Mouse (Mus musculus) monocyte, adult 5-6 weeks (primary cell): ENCODE data around the gene Ate1. TPM values are rescaled to one million over a fixed set of nuclear protein-coding genes. Genes with fewer than 3 reads are reported as not detected.
"Not testable (repeated sequence)": the region's sequence is repeated elsewhere in the genome, so short reads cannot be mapped to it uniquely, and the experiment has no call there.

Experiments
- ATAC-seq: fragments of 153-309, 156-312 bp; replicated peaks from 2 replicates; pipeline ENCODE4 v1.8.0; 2017; ENCODE audit warnings: mild to moderate bottlenecking; ENCODE audit not compliant: low TSS enrichment, insufficient number of reproducible peaks, severe bottlenecking, poor library complexity, low FRiP score
- total RNA-seq: library from RNA; stranded (forward); fragments of 200-1000, 200-491, 200-594 nt; gene quantifications from 3 replicates; pipeline ENCODE4 v1.2.3, GENCODE M21; 2017

Ate1 gene
- total RNA-seq, 1 experiment from 2014 or later: 54.3 TPM

DNA sequence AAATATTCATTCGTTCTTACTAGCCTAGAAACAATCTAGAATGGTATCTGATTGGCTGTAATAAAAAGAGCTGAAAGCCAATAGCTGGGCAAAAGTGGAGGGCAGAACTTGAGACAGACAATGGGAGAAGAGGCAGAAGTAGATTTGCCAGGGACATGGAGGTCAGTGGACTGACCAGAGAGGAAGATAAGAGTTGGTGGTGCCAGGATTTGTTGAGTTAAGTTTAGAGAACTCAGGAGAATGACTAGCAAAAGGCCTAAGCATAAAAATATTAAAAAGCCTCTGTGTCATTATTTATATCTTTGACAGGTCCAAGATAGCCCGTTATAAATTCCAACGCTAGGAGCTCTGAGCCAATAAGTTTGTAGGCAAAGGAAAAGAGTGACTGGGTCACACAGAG, 65.9 kb downstream of the Ate1 start:
- no peak for ATAC-seq

DNA sequence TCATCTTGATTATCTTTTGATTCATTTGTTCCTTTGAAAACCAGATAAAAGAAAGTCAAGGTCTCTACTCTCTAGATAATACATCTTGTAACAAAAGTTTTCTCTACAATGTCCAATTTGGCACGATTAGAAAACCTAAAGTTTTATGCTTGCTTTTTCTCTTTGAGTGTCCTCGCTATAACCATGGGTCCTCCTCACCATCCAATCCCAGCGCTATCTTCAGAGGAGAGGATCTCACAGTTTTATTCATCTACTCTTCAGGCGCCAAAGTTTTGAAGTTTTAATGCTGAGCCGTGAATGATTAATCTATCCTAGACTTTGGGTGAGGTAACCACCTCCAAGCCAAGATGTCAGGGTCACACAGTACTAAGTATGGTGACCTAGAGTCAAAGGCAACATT, 84.4 kb downstream of the Ate1 start:
- no peak for ATAC-seq

DNA sequence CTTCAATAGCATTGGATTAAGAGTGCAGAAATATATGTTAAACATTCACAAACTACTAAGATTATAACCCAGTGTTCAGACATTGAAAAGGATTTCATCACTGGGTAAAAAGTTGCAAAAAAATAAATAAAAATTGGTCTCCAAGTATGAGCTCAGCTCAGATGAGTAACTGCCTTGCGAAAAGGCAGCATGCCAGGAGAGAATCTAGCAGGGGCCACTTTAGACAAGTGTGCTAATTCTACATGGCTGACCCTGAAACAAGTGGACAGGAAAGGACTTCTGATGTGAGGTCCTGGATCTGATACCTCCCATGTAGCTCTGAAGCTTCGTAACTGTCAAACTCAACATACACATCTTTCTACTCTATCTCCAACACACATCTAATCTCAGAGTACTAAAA, 88.0 kb downstream of the Ate1 start:
- ATAC-seq: no peak

DNA sequence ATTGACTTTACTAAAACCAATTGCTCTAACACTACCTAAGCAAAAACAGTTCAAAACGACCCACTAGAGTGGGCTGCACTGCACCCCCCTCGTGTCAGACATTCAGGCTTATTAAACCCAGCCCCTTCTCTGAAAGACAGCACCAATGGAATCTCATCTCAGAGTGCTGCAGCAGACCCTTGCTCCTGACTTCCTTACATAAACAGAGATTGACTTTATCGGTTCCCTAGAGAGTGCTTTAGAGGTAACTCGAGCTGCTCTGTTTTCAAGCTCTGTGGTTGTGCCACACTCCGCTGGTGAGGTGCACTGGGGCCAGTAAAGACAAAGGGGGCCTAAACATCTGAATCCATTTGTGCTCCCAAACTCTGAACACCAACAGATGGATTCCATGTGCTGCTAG, 93.6 kb downstream of the Ate1 start:
- ATAC-seq: no peak

DNA sequence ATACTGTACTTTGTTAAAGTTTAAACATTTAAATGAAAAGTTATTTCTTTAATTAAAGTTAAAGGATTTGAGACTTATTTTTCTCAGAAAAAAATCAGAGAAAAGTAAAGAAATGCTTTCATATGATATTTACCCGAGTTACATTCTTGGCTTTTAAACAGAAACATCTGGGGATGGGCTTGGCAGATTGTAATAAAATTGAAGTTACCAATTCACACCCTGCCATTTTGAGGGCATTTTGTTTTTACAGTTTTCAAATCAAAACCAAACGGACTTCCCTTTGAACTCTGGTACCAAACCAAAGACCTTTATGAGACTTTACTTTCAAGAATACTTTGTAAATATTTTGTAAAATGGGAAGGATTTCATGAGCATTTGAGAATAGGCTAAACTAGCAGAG, 94.2 kb downstream of the Ate1 start:
- no peak for ATAC-seq

DNA sequence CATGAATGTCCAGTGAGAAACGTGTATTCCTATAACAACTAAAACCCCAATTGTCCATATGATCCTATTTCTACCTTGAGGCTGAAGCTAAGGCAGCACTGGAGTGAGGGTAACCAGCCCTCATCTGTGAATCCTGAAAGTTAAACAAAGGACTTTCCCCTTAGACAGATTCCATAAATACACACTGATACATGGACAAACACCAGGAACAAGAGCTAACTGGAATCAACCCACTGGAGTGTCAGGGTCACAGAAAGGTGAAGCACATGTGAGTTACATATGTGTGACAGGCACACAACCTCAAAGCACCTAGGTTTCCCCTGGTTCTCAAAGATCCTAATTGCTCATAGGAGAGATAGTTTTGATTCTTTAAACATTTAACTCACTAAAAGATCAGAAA, 100.2 kb downstream of the Ate1 start:
- ATAC-seq: no peak

DNA sequence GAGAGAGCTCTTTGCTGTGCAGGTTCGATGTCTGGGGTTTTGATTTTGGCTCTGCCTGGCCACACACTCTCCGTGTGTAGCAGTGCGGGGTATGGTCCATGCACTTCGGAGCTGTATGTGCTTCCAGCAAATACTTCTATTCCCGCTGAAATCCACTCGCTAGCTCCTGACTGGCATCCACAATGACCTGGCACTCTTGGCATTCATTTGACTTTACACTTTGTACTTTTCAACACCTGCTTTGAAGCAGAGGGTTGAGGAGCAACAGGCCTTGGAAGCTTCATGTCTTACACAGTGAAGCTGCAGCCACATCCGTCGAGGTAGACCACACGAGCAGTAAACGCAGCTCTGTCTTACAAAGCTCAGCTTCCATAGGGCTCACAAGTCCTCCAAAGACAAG, 112.5 kb downstream of the Ate1 start:
- ATAC-seq: no peak

DNA sequence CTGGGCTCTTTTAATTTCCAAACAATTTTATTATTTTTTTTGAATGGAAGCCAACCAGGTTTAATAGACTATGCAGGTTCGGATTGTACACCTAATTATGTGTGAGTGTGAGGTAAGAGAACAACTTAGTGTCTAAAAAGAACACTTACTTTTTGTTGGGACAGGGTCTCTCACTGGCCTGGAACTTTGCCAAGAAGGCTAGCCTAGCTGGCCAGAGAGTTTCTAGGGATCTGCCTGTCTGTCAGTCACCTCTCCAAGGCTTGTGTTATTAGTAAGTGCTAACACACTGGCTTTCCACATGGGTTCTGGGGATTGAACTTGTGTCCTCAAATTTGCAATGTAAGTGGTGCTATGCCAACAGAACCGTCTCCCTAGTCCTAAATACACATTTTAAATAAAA, 116.8 kb downstream of the Ate1 start:
- no peak for ATAC-seq

DNA sequence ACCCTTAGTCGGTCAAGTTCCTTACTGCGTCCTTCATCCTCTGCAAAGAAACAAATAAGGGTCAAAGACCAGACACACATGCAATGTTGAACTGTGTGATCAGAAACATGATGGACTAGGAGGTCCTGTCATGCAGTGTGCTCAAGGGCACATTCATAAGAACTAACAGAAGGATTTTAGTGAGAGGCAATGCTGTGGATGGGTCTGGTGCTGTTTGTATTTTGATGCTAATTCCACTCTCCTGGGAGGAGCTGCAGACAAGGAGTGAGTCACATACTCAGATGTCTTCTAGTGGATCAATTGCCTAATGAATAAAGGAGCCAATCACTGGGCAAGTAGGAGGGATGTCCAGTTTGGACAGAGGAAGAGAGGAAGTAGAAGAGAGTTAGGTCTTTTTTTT, 125.5 kb downstream of the Ate1 start:
- ATAC-seq: no peak

DNA sequence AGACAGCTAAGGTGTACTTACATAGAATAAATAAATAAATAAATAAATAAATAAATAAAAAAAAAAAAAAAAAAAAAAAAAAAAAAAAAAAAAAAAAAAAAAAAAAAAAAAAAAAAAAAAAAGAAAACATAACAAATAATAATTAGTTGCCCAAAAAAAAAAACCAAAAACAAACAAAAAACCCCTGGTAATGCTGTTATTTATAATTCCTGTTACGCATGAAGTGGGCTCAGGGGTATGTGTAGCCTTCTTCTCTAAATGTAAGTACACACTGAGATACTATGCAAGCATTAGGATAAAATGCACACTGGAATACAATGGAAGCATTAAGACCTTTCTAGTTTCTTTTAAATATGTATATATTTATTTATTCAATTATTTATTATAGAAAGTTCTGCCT, 130.1 kb downstream of the Ate1 start:
- ATAC-seq: not testable (repeated sequence)

DNA sequence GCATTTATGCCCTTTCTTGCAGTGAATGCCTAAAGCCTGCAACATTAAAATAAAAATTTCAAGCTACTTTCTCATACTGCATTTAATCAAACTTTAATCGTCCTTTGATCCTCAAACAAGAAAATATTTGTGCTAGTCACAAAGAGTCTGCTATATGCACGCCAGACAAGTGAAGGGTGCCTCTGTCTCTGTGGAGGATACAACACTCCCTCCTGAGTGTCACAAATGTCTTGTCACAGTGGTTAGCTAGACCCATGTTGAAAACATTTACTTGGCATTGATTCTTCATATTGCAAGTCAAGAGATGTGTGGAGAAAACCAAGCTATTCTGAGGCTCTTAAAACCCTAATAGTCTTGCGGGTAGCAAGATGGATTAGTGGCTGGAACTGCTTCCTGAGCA, 133.9 kb downstream of the Ate1 start:
- no peak for ATAC-seq

DNA sequence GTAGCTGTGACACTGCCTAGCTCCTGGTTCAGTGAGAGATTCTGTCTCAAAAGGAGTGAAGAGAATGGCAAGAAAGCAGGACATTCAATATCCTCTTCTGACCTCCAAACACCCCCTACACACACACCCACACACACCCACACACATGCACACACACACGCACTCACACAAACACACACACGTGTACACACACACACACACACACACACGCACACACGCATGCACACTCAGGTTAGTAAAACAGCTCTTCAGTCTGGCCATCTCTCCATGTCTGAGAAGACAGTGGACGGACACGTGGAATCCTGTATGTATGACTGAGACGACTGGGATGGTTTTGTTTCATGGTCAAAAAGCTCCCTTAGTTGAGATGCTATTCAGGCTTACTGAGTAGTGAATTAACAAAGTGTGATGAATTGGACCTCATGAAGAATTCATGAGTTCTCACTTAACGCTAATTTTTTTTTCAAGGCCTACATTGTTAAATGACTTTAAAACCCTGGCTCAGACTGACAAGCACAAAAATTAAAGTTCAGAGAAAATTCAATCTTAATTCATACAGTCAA, 134.4 kb downstream of the Ate1 start:
- ATAC-seq: no peak

DNA sequence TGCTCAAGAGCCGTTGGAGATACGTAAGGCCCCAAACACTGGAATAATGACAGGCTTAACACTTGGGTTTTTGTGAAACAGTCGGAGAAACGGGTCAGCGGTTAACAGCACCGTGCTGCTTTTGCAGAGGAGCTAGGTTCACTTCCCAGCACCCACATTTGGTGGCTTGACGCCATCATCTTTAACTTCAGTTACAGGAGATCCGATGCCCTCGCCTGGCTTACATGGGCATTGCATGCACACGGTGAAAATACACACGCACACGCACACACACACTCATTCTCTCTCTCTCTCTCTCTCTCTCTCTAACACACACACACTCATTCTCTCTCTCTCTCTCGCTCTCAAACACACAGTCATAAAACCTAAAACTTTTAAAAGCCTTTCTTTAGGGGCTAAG, 138.0 kb downstream of the Ate1 start:
- ATAC-seq: no peak

DNA sequence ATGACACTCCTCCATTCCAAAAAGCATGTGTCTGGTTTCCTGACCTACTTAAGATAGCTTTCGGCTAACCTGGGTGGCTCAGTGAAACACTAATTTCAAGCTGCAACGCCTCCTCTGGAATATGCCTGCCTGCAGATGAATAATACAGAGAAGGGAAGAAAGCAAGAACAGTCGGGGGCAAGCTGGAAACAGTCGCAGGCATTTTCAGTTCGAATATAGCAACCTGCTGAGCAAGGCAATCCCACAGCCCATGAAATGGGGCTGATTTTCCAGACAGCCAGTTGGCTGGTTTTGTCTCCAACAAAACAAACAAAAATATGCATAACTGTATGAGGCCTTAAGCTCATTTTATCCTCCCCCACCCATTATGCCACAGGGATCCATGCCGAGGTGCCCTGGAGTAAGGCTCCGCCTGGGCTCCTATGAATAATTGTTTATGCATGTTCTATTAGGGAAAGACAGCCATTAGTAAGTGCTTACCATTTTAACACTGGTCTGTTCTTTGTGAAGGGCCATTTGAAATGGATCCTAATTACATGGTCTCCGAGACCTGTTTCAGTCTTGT, 138.7 kb downstream of the Ate1 start:
- no peak for ATAC-seq

DNA sequence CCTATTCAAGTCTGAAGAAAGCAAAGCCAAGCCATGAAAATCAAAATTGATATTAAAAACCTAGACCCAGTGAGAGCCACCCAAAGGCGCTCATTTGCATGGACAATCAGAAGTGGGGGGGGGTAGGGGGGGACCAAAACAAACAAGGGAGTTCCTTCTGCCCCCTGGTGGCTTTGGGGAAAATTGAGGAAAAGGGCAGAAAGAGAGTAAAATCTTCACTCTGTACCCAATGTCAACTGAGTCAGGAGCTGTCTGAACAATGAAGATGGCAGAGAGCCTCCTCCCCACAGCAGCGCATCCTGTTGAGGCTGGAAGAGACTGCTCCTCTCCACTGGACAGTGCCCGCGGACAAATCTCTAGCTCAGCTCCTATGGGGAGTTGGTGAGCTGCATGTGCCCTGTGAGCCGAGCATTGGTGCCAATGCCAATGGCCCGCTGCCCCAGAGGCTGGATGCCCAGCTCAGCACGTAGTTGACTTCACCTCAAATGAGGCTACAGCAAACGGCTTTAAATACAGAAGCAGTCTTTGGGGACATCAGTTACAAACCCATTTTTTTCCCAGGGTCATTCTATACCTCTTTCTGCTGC, 139.3 kb downstream of the Ate1 start:
- ATAC-seq: no peak

DNA sequence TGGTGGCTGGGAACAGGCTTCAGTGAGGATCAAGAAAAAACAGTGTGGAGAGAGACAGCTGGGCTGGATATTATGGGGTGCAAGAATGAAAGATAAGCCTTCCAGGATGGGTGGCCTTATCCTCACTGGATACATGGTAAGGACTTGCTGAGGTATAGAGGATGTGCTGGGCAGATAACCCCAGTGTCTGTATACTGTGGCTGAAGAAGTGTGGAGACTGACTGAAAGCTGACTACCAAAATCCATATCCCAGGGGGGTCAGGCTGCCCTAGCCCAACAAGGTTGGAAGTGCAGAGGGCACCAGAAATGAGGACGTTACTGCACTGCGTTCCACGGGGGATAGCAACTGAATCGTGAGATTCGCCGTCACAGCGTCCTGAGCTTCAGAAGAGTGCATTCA, 139.8 kb downstream of the Ate1 start:
- no peak for ATAC-seq

DNA sequence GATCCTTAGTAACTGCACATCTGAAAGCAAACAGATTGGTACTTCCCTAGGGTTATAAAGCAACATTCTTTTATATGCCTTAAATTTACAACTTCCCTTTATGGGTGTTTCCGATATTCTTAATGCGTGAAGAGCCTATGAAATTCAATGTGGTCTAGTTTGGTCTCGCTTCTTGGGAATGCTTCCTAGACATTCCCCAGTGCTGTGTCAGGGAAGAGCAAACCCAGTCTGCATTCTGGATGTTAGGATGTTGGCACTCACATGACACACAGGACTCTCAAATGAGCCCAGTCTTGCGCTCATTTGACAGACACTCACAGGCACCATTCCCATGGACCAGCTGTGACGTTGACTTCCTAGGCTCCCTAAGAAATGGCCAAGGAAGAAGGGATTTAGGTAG, 140.3 kb downstream of the Ate1 start:
- no peak for ATAC-seq

DNA sequence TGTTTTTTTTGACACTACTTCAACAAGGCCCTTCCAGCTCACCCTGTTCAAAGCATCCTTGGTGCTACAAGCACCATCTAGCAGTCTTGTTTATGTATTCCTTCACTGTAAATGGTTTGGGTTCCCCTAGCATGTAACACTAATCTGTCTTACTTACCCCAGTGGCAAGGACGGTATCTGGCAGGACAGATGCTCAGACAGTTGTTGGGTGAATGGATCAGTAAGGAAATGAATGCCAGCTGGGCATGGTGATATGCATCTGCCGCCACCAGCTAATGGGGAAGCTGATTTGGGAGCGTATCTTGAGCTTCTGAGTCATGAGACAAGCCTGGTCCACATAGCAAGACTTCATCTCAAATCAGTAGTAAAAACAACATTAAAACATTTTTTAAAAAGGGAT, 141.9 kb downstream of the Ate1 start:
- no peak for ATAC-seq

DNA sequence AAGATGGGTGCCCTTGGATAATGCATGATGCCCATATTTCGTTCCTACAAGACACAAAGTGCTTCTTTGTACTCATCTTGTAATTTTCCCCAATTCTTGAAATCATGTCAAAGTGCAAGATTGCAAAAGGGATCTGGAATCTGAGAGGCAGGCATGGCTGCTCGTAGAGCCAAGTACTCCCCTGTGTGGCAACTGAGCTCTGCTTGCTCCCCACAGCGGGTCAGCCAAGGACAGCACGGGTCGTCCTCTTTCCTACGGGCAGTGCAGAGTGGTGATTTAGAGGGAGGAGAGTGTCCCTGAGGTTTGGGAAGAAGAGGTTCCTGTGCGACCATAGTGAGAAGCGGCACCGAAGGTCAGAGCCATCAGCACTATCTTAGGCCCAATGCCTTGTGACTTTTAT, 145.9 kb downstream of the Ate1 start:
- ATAC-seq: no peak

DNA sequence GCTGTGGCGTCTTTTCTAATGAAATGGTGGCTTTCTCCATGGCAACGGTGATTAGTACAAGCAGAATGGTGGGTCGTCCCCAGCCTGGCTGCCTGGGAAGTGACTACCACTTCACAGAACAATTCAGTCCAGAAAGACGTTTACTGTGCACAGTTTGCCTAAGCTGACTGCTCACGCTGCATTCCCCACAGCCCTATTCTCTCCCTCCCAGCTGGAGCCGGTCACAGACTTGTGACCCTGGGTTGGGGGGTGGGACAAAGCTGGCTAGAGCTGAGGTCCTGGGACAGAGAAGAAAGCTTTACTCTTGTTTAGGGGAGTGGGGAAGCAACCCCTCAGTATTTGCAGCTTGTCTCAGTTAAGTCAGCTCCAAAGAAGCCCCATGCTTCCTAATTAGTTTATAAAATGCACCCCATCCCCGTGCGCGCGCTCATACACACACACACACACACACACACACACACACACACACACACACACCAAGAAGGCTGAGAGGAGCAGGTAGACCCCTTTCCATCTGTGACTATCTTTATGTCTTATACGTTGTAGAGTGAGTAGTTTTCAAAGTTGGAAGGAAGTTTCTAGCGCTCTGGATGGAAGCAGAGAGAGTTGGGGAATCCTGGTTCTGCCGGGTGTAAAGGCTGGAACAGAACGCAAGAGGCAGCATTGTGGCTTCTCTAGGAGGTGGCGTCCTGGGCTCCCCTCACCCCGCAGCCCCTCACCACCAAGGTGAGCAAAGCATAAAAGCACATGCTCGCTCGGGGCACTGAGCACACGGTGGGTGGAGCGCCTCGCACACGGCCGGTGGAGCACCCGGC, 151.1 kb downstream of the Ate1 start:
- no peak for ATAC-seq
